Mouse (Mus musculus) inflammation-experienced regulatory T-cells (primary cell): ENCODE data around the gene Atp11b. TPM values are rescaled to one million over a fixed set of nuclear protein-coding genes. Genes with fewer than 3 reads are reported as not detected.

Source experiments
- polyA plus RNA-seq, 2 experiments: library from polyadenylated mRNA; unstranded; fragments of 100-300 nt; shearing (Covaris generic); gene quantifications; one replicate each; pipeline ENCODE4 v1.2.1; 2017

Gene Atp11b
- polyA plus RNA-seq: 100 to 1,000 TPM; 174 to 197 TPM

GRCm38 (mm10) chr3:35753825-35754767 lies at the start of gene Atp11b:
Gene Atp11b (plus strand): TSS chr3:35754106.

Other genes starting within 250 kb of the Atp11b start
- gene Dcun1d1, start 183.3 kb downstream of the Atp11b start, polyA plus RNA-seq: 10 to 100 TPM; 58.0 to 64.6 TPM
- gene Mccc1, start 246.6 kb downstream of the Atp11b start, polyA plus RNA-seq: 10 to 100 TPM; 26.2 to 30.5 TPM